Mouse (Mus musculus) lung, postnatal 25 days (tissue): ENCODE data around the gene Gtf3c2.

Source experiments
- DNase-seq: peaks from one replicate; pipeline ENCODE4 v3.0.0; 2022; ENCODE audit warnings: low spot score

Gtf3c2 gene

GRCm38 (mm10) chr5:31138968-31139425 is 40.9 kb downstream of the Gtf3c2 start:
- no peak for DNase-seq

- no peak for DNase-seq
Observed at GRCm38 (mm10) chr5:31138241-31138967, 41.5 kb downstream of the Gtf3c2 start, which contains the start of gene Ucn. TSS of gene Ucn (minus strand) at chr5:31138829.

GRCm38 (mm10) chr5:31137658-31138057 is 42.3 kb downstream of the Gtf3c2 start:
- DNase-seq: no peak

- DNase-seq: no peak
Observed at GRCm38 (mm10) chr5:31136730-31137424, 43.1 kb downstream of the Gtf3c2 start.

- DNase-seq: no peak
Observed at GRCm38 (mm10) chr5:31126050-31126449, 53.9 kb downstream of the Gtf3c2 start.

- DNase-seq: no peak
Observed at GRCm38 (mm10) chr5:31123481-31123880, 56.5 kb downstream of the Gtf3c2 start.

- DNase-seq: no peak
Observed at GRCm38 (mm10) chr5:31121111-31121510, 58.8 kb downstream of the Gtf3c2 start.

- DNase-seq: no peak
Observed at GRCm38 (mm10) chr5:31116912-31117311, 63.0 kb downstream of the Gtf3c2 start.

GRCm38 (mm10) chr5:31116354-31116753 is 63.6 kb downstream of the Gtf3c2 start, which contains the start of gene Trim54:
TSS of gene Trim54 (plus strand) at chr5:31116712.
- DNase-seq: no peak

- no peak for DNase-seq
Observed at GRCm38 (mm10) chr5:31110781-31111180, 69.2 kb downstream of the Gtf3c2 start.

GRCm38 (mm10) chr5:31108000-31108490 is 71.9 kb downstream of the Gtf3c2 start, which contains the start of gene Slc30a3:
TSS of gene Slc30a3 (minus strand) at chr5:31108237.
- no peak for DNase-seq
